Mouse (Mus musculus) stomach, postnatal 0 days (tissue): ENCODE data around the gene Tnfsfm13.

Experiments
- CTCF ChIP-seq: IDR thresholded peaks from 2 replicates; pipeline ENCODE4 v1.5.1; 2016; ENCODE audit warnings: antibody characterized with exemption, low read depth, mild to moderate bottlenecking, moderate library complexity
- EP300 ChIP-seq: optimal IDR thresholded peaks from 2 replicates; pipeline ENCODE3; 2016; ENCODE audit warnings: antibody characterized with exemption

DNA sequence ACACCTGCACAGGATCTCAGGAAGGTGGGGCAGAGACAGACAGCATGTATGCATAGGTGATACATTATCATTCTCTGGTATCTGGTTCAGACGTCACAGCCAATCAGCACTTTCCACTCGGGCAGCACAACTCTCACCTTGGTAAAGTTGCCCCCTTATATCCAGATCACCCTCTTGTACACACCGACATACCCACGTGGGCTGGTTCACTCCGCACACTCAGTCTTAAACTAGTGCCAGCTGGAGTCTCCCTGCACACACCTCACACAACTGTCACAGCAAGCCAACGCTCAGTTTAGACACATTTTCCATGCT is 895 bp downstream of the Tnfsfm13 start:
- TF ChIP-seq CTCF (no peak), EP300 (no peak)
